Mouse (Mus musculus) spleen, postnatal 0 days (tissue): ENCODE results near the gene Znhit2. TPM values are rescaled to one million over a fixed set of nuclear protein-coding genes. Genes with fewer than 3 reads are reported as not detected.

Source experiments
- polyA plus RNA-seq: library from polyadenylated mRNA; unstranded; fragments of >200 nt; fragmentation: Nextera tagmentation; extraction: Ambion mirVana; gene quantifications from 2 replicates; pipeline ENCODE4 v1.2.1, GENCODE M21; 2015

Gene Znhit2
- polyA plus RNA-seq: 24.3 and 28.5 TPM in 2 replicates

GRCm38 (mm10) chr19:6061021-6061533 lies at the start of gene Znhit2:
Znhit2 (plus strand) TSS chr19:6061192.

GRCm38 (mm10) chr19:6015511-6016315 lies 45.3 kb upstream of the Znhit2 start, which contains the start of gene Capn1:
Capn1 (minus strand) TSS chr19:6015897.

GRCm38 (mm10) chr19:6046294-6047153 lies 14.5 kb upstream of the Znhit2 start, which contains the start of gene Syvn1:
Syvn1 (plus strand) TSS chr19:6046576.

GRCm38 (mm10) chr19:6057313-6058096 lies 3.5 kb upstream of the Znhit2 start, which contains the start of the genes Mrpl49 and Fau:
Mrpl49 (minus strand) TSS chr19:6057785.
Fau (plus strand) TSS chr19:6057844.

GRCm38 (mm10) chr19:6067724-6068415 lies 6.9 kb downstream of the Znhit2 start, which contains the start of gene Tm7sf2:
Tm7sf2 (minus strand) TSS chr19:6068373.

GRCm38 (mm10) chr19:6076564-6077393 lies 15.8 kb downstream of the Znhit2 start, which contains the start of gene Vps51:
Vps51 (minus strand) TSS chr19:6077231.

GRCm38 (mm10) chr19:6079983-6080480 lies 19.0 kb downstream of the Znhit2 start, which contains the start of gene Tmem262:
Tmem262 (plus strand) TSS chr19:6080033.

GRCm38 (mm10) chr19:6082156-6082555 lies 21.2 kb downstream of the Znhit2 start, which contains the start of gene Gm28374:
Gm28374 (minus strand) TSS chr19:6082256.

GRCm38 (mm10) chr19:6084478-6085248 lies 23.7 kb downstream of the Znhit2 start, which contains the start of the genes Zfpl1 and Cdca5:
Zfpl1 (minus strand) TSS chr19:6084956.
Cdca5 (plus strand) TSS chr19:6084983.

GRCm38 (mm10) chr19:6094119-6094518 lies 33.1 kb downstream of the Znhit2 start, which contains the start of gene AC131692.1:
AC131692.1 (plus strand) TSS chr19:6094419.

GRCm38 (mm10) chr19:6105586-6105985 lies 44.6 kb downstream of the Znhit2 start, which contains the start of gene Naaladl1:
Naaladl1 (plus strand) TSS chr19:6105782.

Other genes with a start within 250 kb of the Znhit2 start
- 18.5 and 20.2 TPM in 2 replicates for gene Frmd8, start 185.9 kb upstream of the Znhit2 start, polyA plus RNA-seq
- 8.4 and 14.3 TPM in 2 replicates for gene Slc25a45, start 183.4 kb upstream of the Znhit2 start, polyA plus RNA-seq
- 4.8 and 5.1 TPM in 2 replicates for gene Tigd3, start 167.0 kb upstream of the Znhit2 start, polyA plus RNA-seq
- 55.3 and 62.4 TPM in 2 replicates for gene Dpf2, start 148.2 kb upstream of the Znhit2 start, polyA plus RNA-seq
- gene Cdc42ep2, start 136.4 kb upstream of the Znhit2 start, polyA plus RNA-seq: 4.2 and 5.4 TPM in 2 replicates
- 61.9 and 69.5 TPM in 2 replicates for gene Pola2, start 97.0 kb upstream of the Znhit2 start, polyA plus RNA-seq
- gene Slc22a20, start 75.0 kb upstream of the Znhit2 start, polyA plus RNA-seq: 0.18 and 0.33 TPM in 2 replicates
- 17.5 and 18.8 TPM in 2 replicates for gene Capn1, start 45.3 kb upstream of the Znhit2 start, polyA plus RNA-seq
- 13.7 and 15.3 TPM in 2 replicates for gene Syvn1, start 14.6 kb upstream of the Znhit2 start, polyA plus RNA-seq
- gene Mrpl49, start 3.4 kb upstream of the Znhit2 start, polyA plus RNA-seq: 41.2 and 44.7 TPM in 2 replicates
- gene Fau, start 3.3 kb upstream of the Znhit2 start, polyA plus RNA-seq: 972 and 981 TPM in 2 replicates
- 3.8 and 3.9 TPM in 2 replicates for gene Tm7sf2, start 7.2 kb downstream of the Znhit2 start, polyA plus RNA-seq
- 37.6 and 41.3 TPM in 2 replicates for gene Vps51, start 16.0 kb downstream of the Znhit2 start, polyA plus RNA-seq
- gene Tmem262, start 18.8 kb downstream of the Znhit2 start, polyA plus RNA-seq: not detected in 2 replicates
- 0.28 and 0.61 TPM in 2 replicates for gene Gm28374, start 21.1 kb downstream of the Znhit2 start, polyA plus RNA-seq
- gene Zfpl1, start 23.8 kb downstream of the Znhit2 start, polyA plus RNA-seq: 30.3 and 32.0 TPM in 2 replicates
- gene Cdca5, start 23.8 kb downstream of the Znhit2 start, polyA plus RNA-seq: 38.6 and 42.9 TPM in 2 replicates
- gene AC131692.1, start 33.2 kb downstream of the Znhit2 start, polyA plus RNA-seq: 0.21 and 0.32 TPM in 2 replicates
- gene Naaladl1, start 44.6 kb downstream of the Znhit2 start, polyA plus RNA-seq: 0.34 and 0.40 TPM in 2 replicates
- 29.3 and 29.9 TPM in 2 replicates for gene Sac3d1, start 57.5 kb downstream of the Znhit2 start, polyA plus RNA-seq
- gene Snx15, start 67.1 kb downstream of the Znhit2 start, polyA plus RNA-seq: 31.6 and 32.1 TPM in 2 replicates
- gene Batf2, start 79.8 kb downstream of the Znhit2 start, polyA plus RNA-seq: 0.96 and 1.0 TPM in 2 replicates
- 37.1 and 37.2 TPM in 2 replicates for gene Arl2, start 80.4 kb downstream of the Znhit2 start, polyA plus RNA-seq
- gene Majin, start 123.2 kb downstream of the Znhit2 start, polyA plus RNA-seq: not detected in 2 replicates
- gene Gpha2, start 165.2 kb downstream of the Znhit2 start, polyA plus RNA-seq: 0.17 and 0.22 TPM in 2 replicates
- 5.0 and 6.2 TPM in 2 replicates for gene Ppp2r5b, start 174.7 kb downstream of the Znhit2 start, polyA plus RNA-seq
- 4.4 and 5.6 TPM in 2 replicates for gene Atg2a, start 180.5 kb downstream of the Znhit2 start, polyA plus RNA-seq
- 66.5 and 75.4 TPM in 2 replicates for gene Ehd1, start 215.5 kb downstream of the Znhit2 start, polyA plus RNA-seq
- 0.40 and 0.67 TPM in 2 replicates for gene Cdc42bpg, start 245.3 kb downstream of the Znhit2 start, polyA plus RNA-seq